11 mouse cellular contexts compared by ENCODE assay signal in the genomic region with DNA sequence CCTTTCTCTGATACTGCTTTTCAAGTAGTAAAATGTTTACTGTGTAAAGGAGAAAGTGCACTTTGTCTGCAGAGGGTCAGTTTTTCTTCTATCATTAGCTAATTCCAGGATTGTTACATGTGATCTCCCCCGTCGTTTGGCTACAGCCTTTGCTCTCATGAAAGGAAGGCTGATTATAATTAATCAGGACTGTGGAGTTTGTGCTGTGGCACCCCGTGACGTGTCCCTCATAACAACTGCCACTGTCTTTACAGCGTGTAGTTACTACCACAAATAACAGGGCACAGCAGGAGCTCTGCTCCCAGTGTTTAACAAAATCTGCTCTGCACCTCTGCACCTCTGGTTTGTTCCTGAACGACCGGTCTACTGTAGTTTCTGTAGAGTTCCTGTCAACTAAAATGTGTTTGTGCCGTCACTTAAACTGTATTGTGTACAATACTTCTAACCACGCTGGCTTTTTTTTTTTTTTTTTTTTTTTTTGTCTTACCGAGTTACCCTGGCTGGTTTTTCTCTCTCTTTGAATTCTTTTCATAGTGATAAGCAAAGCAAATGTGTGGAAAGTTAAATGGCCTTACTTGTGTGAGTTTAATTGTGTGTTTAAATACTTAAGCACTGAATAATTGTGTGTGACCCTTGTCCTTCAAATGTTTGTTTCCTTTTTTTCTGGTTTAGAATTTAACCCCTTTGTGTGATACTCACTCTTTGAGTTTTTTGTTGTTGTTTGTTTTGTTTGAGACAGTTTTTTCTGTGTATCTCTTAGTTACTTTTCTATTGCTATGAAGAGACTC. TPM values are rescaled to one million over a fixed set of nuclear protein-coding genes. Genes with fewer than 3 reads are reported as not detected.
DNase-seq lines count a peak whose midpoint lies in the region; ATAC-seq lines count a peak whose summit lies in the region.
"Had no signal": no experiment of that assay in that cellular context is flagged by ENCODE, and none has a peak within 500 bp of the region (broad histone marks: within the 10 kb centered on the region; RNA-seq: fewer than 3 reads in every experiment).

No protein-coding gene starts in this region.

- H3K27ac ChIP-seq in embryonic facial prominence, embryonic 14.5 days (replicated peaks; ENCODE audit: low read depth, low read length): no peak overlapping the region
- no peak overlapping the region for H3K27ac ChIP-seq in embryonic facial prominence, embryonic 10.5 days (replicated peaks)
- 0 out of 2 replicates have a peak overlapping the region, but pooled peaks have one; percentile 24 for H3K27ac ChIP-seq in liver, embryonic 13.5 days
- H3K27ac ChIP-seq in liver, embryonic 11.5 days (ENCODE audit: low read depth, low read length): no peak overlapping the region
- no peak overlapping the region for H3K27ac ChIP-seq in stomach, embryonic 14.5 days (ENCODE audit: low read length)

- no peak overlapping the region for H3K4me3 ChIP-seq in embryonic facial prominence, embryonic 14.5 days (ENCODE audit: low read depth, low read length)
- H3K4me3 ChIP-seq in embryonic facial prominence, embryonic 10.5 days: no peak overlapping the region
- H3K4me3 ChIP-seq in liver, embryonic 13.5 days (replicated peaks): no peak overlapping the region
- H3K4me3 ChIP-seq in liver, embryonic 11.5 days (ENCODE audit: low read depth, low read length): no peak overlapping the region
- H3K4me3 ChIP-seq in stomach, embryonic 14.5 days (ENCODE audit: low read depth, low read length): no peak overlapping the region

- 44% methylated on average over 10 of the region's 10 CpGs for WGBS in embryonic facial prominence, embryonic 14.5 days
- WGBS in embryonic facial prominence, embryonic 10.5 days: 52% methylated on average over 10 of the region's 10 CpGs
- WGBS in liver, embryonic 13.5 days (ENCODE audit: insufficient replicate concordance): 57% methylated on average over 10 of the region's 10 CpGs
- WGBS in liver, embryonic 11.5 days: 56% methylated on average over 10 of the region's 10 CpGs
- 23% methylated on average over 10 of the region's 10 CpGs for WGBS in stomach, embryonic 14.5 days

- H3K9me3 ChIP-seq in embryonic facial prominence, embryonic 14.5 days (ENCODE audit: control insufficient read depth, low read length): no peaks in the 10 kb centered on the region
- H3K9me3 ChIP-seq in embryonic facial prominence, embryonic 10.5 days: no peaks in the 10 kb centered on the region
- no peaks in the 10 kb centered on the region for H3K9me3 ChIP-seq in liver, embryonic 13.5 days (replicated peaks)
- no peaks in the 10 kb centered on the region for H3K9me3 ChIP-seq in liver, embryonic 11.5 days (ENCODE audit: control insufficient read depth, low read length)
- H3K9me3 ChIP-seq in stomach, embryonic 14.5 days (ENCODE audit: control insufficient read depth, low read depth, low read length): no peaks in the 10 kb centered on the region

- no peak overlapping the region for H3K9ac ChIP-seq in embryonic facial prominence, embryonic 14.5 days (ENCODE audit: low read depth, low read length)
- no peak overlapping the region for H3K9ac ChIP-seq in liver, embryonic 13.5 days
- no peak overlapping the region for H3K9ac ChIP-seq in liver, embryonic 11.5 days (ENCODE audit: low read depth, low read length)
- no peak overlapping the region for H3K9ac ChIP-seq in stomach, embryonic 14.5 days (replicated peaks; ENCODE audit: low read depth, low read length)

- ATAC-seq in embryonic facial prominence, embryonic 14.5 days (ENCODE audit: low read depth): no peak
- ATAC-seq in liver, embryonic 13.5 days (ENCODE audit: low read depth): no peak
- ATAC-seq in liver, embryonic 11.5 days (replicated peaks; ENCODE audit: low FRiP score): no peak
- no peak for ATAC-seq in stomach, embryonic 14.5 days (ENCODE audit: insufficient number of reproducible peaks, insufficient read depth, low FRiP score, low read depth)

- peak; percentile 8 for DNase-seq in embryonic facial prominence, embryonic 14.5 days (ENCODE audit: low spot score)
- no peak for DNase-seq in embryonic facial prominence, embryonic 10.5 days (ENCODE audit: low spot score)
- DNase-seq in liver, embryonic 13.5 days: no peak
- no peak for DNase-seq in liver, embryonic 11.5 days (ENCODE audit: low spot score)
- DNase-seq in kidney, postnatal 25 days: peak; percentile 32 to 45
- DNase-seq in urinary bladder, adult 2 months (ENCODE audit: low spot score): no peak
- DNase-seq in cerebellum, adult 11 months: no peak
- DNase-seq: adrenal gland, postnatal 14 days; cerebellum, postnatal 14 days; heart, postnatal 14 days had no signal

- H3K36me3 ChIP-seq in embryonic facial prominence, embryonic 14.5 days (ENCODE audit: control insufficient read depth, insufficient read depth, low read length): no peaks in the 10 kb centered on the region
- peaks cover 4% of the 10 kb centered on the region; the same call in 1 of the 2 replicates for H3K36me3 ChIP-seq in embryonic facial prominence, embryonic 10.5 days (replicated peaks)
- H3K36me3 ChIP-seq in liver, embryonic 13.5 days: peaks cover 21% of the 10 kb centered on the region
- H3K36me3 ChIP-seq in liver, embryonic 11.5 days (ENCODE audit: control insufficient read depth, insufficient read depth, low read length): no peaks in the 10 kb centered on the region
- H3K36me3 ChIP-seq in stomach, embryonic 14.5 days (ENCODE audit: control insufficient read depth, insufficient read depth, low read length): no peaks in the 10 kb centered on the region

- no peak overlapping the region for H3K4me2 ChIP-seq in embryonic facial prominence, embryonic 14.5 days (ENCODE audit: low read depth, low read length)
- 0 out of 2 replicates have a peak overlapping the region, but pooled peaks have one; percentile 4 for H3K4me2 ChIP-seq in liver, embryonic 13.5 days
- no peak overlapping the region for H3K4me2 ChIP-seq in liver, embryonic 11.5 days
- H3K4me2 ChIP-seq in stomach, embryonic 14.5 days (replicated peaks; ENCODE audit: low read depth, low read length): 0 out of 2 replicates have a peak overlapping the region, but pooled peaks have one; percentile 8

- 0 out of 2 replicates have a peak, but pooled peaks cover 3% of the 10 kb centered on the region for H3K4me1 ChIP-seq in embryonic facial prominence, embryonic 14.5 days (ENCODE audit: control insufficient read depth, insufficient read depth, low read length)
- peaks cover 15% of the 10 kb centered on the region for H3K4me1 ChIP-seq in embryonic facial prominence, embryonic 10.5 days
- peaks cover 55% of the 10 kb centered on the region for H3K4me1 ChIP-seq in liver, embryonic 13.5 days (replicated peaks)
- 0 out of 2 replicates have a peak, but pooled peaks cover 4% of the 10 kb centered on the region for H3K4me1 ChIP-seq in liver, embryonic 11.5 days (replicated peaks; ENCODE audit: control insufficient read depth, insufficient read depth, low read length)
- H3K4me1 ChIP-seq in stomach, embryonic 14.5 days (ENCODE audit: control insufficient read depth, insufficient read depth, low read length): peaks cover 14% of the 10 kb centered on the region; the same call in 1 of the 2 replicates

- no peaks in the 10 kb centered on the region for H3K27me3 ChIP-seq in embryonic facial prominence, embryonic 14.5 days (replicated peaks; ENCODE audit: control insufficient read depth, insufficient read depth, low read length)
- no peaks in the 10 kb centered on the region for H3K27me3 ChIP-seq in embryonic facial prominence, embryonic 10.5 days (replicated peaks; ENCODE audit: low read depth, poor library complexity, severe bottlenecking)
- no peaks in the 10 kb centered on the region for H3K27me3 ChIP-seq in liver, embryonic 13.5 days
- no peaks in the 10 kb centered on the region for H3K27me3 ChIP-seq in liver, embryonic 11.5 days (replicated peaks; ENCODE audit: control insufficient read depth, insufficient read depth, low read length)
- no peaks in the 10 kb centered on the region for H3K27me3 ChIP-seq in stomach, embryonic 14.5 days (ENCODE audit: control insufficient read depth, insufficient read depth, low read length)

RNA-seq across cellular contexts. Expression of a gene that starts 39.3 kb away (rescaled TPM):
- polyA plus RNA-seq in embryonic facial prominence, embryonic 14.5 days (2014; fragmentation: Nextera tagmentation; extraction: Ambion mirVana): 23.5 and 24.4 TPM in 2 replicates
- 23.4 and 23.7 TPM in 2 replicates for polyA plus RNA-seq in embryonic facial prominence, embryonic 10.5 days (2016; fragmentation: Nextera tagmentation; extraction: Ambion mirVana)
- polyA plus RNA-seq in liver, embryonic 13.5 days (2015; fragmentation: Nextera tagmentation; extraction: Ambion mirVana): 34.9 and 36.3 TPM in 2 replicates
- 27.8 and 30.9 TPM in 2 replicates for polyA plus RNA-seq in liver, embryonic 11.5 days (2014; fragmentation: Nextera tagmentation; extraction: Ambion mirVana)
- polyA plus RNA-seq in stomach, embryonic 14.5 days (2014; fragmentation: Nextera tagmentation; extraction: Ambion mirVana): 20.7 and 21.4 TPM in 2 replicates
- polyA plus RNA-seq in urinary bladder, adult 2 months (2012; rRNA removed): 14.4 and 16.0 TPM in 2 replicates

Comparison
In these comparisons a context has a peak if more than half of its experiments do, and no peak if none do; other contexts are left out.
1. DNase-seq: peak in embryonic facial prominence, embryonic 14.5 days (single experiment) and kidney, postnatal 25 days (2 of 2); none in embryonic facial prominence, embryonic 10.5 days (single experiment), liver, embryonic 13.5 days (single experiment), liver, embryonic 11.5 days (single experiment), urinary bladder, adult 2 months (single experiment) and cerebellum, adult 11 months (single experiment).
2. H3K4me2 ChIP-seq: peak in liver, embryonic 13.5 days (single experiment) and stomach, embryonic 14.5 days (single experiment); none in embryonic facial prominence, embryonic 14.5 days (single experiment) and liver, embryonic 11.5 days (single experiment).